Mouse (Mus musculus): ENCODE results near the gene Gsn.

DNA sequence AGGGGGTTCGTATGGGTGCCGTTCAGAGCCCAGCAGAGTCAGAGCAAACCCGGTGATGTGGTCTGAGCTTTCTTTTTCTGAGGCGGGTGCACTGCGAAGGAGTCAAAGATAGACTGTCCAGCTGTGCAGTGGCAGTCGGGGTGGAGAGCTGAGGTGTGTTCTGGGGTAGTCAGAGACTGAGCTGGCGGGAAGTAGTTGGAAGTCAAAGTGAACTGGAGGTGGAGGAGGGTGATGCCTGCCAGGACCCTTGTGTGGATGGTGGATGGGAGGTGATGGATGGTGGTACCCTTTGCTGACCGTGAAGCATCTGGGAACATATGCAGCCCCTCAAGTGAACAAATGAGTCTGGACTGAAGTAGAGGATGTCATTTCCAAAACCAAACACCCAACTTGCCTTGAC lies 9.6 kb downstream of the Gsn start:
- TF ChIP-seq CTCF (IDR thresholded peaks at IDR 0.05; ENCODE audit: low read depth) (no peak), EP300 (IDR thresholded peaks at IDR 0.05; ENCODE audit: low read depth) (no peak)

All from liver, postnatal 0 days (tissue).